Mouse (Mus musculus): ENCODE measurements at regions not wholly inside any gene's neighbourhood (a gene's known extent, or its start where the extent isn't known, plus 50 kb on each side); places are given as distances from the start of the nearest gene placed in this dataset.

- DNase-seq (ENCODE audit: low read depth, low spot score) = no peak
Observed at GRCm38 (mm10) chr5:12222622-12223021, 160.6 kb upstream of the Sema3d start.

GRCm38 (mm10) chr5:12233377-12234096, 149.6 kb upstream of the Sema3d start:
- no peak for DNase-seq (ENCODE audit: low read depth, low spot score)

GRCm38 (mm10) chr5:12243179-12243805, 139.9 kb upstream of the Sema3d start:
- no peak for DNase-seq (ENCODE audit: low read depth, low spot score)

GRCm38 (mm10) chr5:12293685-12294084, 89.5 kb upstream of the Sema3d start:
- no peak for DNase-seq (ENCODE audit: low read depth, low spot score)

DNA sequence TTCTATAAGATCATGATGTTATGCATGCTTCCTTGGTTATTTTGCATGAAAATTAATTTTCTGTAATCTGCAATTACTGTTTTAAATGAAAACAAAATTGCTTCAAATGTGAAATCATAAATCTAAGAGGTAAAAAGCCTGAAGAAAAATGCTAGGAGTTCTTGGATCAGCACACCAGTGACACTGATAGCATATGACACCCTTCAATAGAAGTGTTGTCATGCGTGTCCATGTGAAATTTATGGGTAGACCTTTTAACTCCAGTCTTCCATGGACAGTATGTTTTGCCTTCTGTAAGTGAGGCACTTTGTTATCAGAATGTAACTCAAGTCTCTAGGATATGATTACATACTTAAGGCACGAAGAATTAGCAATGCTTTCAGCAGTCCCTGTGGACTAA, 85.9 kb upstream of the Sema3d start:
- no peak for DNase-seq (ENCODE audit: low read depth, low spot score)

GRCm38 (mm10) chr5:12301833-12302808, 81.1 kb upstream of the Sema3d start:
- no peak for DNase-seq (ENCODE audit: low read depth, low spot score)

GRCm38 (mm10) chr5:12309408-12309807, 73.8 kb upstream of the Sema3d start:
- DNase-seq (ENCODE audit: low read depth, low spot score) = no peak

DNA sequence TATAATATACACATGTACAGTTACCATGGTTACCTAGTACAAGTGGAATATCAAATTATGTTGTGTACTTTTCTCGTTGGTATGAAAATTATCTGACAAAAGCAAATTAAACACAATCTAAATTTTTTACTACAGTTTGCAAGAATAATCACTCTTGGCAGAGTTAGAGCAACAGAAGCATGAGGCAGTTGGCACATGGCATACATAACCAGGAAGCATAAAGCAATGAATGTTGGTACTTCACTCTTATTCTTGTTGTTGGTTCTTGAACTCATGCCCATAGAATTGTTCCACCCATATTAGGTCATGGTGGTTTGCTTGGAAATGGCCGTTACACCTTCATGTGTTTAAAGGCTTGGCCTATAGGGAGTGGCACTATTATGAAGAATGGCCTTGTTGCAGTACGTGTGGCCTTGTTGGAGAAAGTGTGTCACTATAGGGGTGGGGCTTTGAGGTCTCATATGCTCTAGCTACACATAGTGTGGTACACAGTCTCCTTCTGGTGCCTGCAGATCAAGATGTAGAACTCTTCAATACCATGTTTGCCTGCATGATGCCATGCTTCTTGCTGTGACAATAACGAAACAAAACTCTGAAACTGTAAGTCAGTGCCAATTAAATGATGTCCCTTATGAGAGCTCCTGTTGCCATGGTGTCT, 50.4 kb upstream of the Sema3d start:
- no peak for DNase-seq (ENCODE audit: low read depth, low spot score)
